Mouse (Mus musculus): ENCODE measurements around the gene Bid.

GRCm38 (mm10) chr6:120906521-120906920 lies 10.1 kb downstream of the Bid start:
- TF ChIP-seq CTCF (IDR thresholded peaks at IDR 0.05; ENCODE audit: insufficient read depth, low read length): no peak
- no peak for TF ChIP-seq POLR2A (IDR thresholded peaks at IDR 0.05; ENCODE audit: borderline replicate concordance, extremely low read depth, low read depth, low read length)
